Mouse (Mus musculus): ENCODE measurements at regions not wholly inside any gene's neighbourhood (a gene's known extent, or its start where the extent isn't known, plus 50 kb on each side); places are given as distances from the start of the nearest gene placed in this dataset.
"Not testable (repeated sequence)": the region's sequence is repeated elsewhere in the genome, so short reads cannot be mapped to it uniquely, and the experiment has no call there.

- no peak for DNase-seq
These were observed 52.8 kb upstream of the G2e3 start for GRCm38 (mm10) chr12:51294971-51295477.

- no peak for DNase-seq
These were observed 69.5 kb upstream of the G2e3 start for GRCm38 (mm10) chr12:51278358-51278757.

DNA sequence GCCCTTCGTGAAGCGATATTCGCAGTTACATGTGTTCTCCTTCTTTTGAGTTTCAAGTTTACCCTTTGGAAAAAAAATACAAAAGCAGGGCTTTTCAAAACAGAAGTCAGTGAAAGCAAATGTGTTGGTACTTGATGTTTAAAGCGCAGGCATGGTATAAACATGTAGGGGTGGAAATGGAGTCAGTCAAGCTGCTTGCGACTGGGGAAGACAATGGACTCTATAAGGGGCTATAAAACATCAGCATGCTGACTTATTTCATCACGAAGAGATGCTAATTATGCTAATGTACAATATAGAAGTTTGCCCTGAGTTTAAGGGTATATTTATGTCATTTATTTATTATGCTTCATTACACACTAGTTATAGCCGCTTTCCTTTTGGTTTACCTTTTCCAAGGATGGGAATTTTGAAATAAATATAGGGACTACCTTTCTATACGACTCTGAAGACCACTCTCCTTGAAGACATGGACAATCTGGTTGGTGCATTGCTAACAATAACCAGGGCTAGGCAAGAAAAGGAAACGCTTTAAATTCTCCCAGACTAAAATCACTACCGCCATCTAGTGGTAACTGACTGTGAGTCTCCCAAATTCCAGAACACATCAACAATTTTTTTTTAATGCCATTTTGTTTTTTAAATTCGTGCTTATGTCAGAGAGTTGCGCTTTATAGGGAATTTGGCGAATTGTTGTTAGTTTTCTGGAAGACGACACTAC is 71.9 kb upstream of the G2e3 start:
- no peak for DNase-seq

DNA sequence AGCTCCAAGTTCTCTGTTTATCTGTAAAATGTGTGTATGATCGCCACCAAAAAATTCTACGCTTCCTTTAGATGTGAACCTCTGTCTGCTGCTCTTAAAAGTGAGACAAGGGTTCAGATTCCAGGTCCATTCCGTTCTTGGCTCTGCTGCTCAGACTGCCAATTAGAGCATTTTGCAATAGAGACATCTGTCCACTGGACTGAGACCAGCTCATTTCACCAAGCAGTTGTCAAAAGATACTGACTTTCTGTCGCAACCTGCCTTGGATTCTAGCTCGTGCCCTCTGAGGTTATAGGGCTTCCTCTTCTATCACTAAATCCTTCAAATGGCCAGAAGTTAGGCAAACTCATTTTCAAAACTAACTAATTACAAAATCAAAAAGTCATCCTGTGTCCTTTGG is 74.4 kb upstream of the G2e3 start:
- peak; percentile 8 for DNase-seq

- DNase-seq, result no peak
These were observed 105.0 kb upstream of the G2e3 start for GRCm38 (mm10) chr12:51242839-51243238.

GRCm38 (mm10) chr12:51241131-51241781 is 106.6 kb upstream of the G2e3 start:
- DNase-seq, result no peak

- DNase-seq, result no peak
These were observed 136.2 kb upstream of the G2e3 start for GRCm38 (mm10) chr12:51211691-51212090.

- no peak for DNase-seq
These were observed 151.6 kb upstream of the G2e3 start for GRCm38 (mm10) chr12:51196289-51196688.

DNA sequence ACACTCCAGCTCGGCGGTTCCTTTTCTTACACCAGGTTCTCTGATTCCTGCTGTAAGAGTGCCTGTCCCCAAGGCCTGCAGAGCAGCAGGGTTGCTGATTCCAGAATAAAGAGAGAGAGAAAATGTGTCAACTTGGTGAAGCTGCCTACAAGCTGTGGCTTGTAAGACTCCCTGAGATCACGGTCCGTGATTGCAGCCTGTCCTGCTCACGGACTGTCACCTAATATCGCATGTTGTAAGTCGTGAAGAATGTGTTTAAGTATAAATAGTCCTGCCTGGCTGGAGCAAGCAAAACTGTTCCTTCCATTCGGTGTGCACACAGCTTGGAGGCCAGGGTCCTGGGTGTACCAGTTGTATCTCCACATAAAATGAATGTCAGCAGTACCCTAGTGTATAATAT is 152.7 kb upstream of the G2e3 start:
- peak; percentile 12 for DNase-seq

DNA sequence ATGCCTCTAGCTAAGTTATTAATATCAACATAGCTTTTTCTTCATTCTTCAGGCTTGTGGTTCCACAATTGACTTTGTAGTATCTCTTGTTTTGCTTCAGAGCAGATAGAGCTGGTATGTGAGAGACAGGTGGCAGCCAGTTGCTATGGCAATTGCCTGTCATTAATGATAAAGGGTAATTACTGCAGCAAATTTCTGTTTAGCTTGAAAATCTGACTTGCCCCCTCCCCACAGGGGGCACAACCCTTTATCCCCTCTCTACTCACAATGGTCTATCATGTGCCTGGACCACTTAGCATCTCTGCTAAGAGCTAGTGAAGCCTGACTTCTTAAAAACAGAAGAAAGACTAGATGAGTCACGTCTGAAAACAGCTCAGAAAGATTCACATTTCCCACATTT is 157.1 kb upstream of the G2e3 start:
- DNase-seq, result no peak

- DNase-seq, result no peak
These were observed 157.7 kb upstream of the G2e3 start for GRCm38 (mm10) chr12:51190186-51190585.

DNA sequence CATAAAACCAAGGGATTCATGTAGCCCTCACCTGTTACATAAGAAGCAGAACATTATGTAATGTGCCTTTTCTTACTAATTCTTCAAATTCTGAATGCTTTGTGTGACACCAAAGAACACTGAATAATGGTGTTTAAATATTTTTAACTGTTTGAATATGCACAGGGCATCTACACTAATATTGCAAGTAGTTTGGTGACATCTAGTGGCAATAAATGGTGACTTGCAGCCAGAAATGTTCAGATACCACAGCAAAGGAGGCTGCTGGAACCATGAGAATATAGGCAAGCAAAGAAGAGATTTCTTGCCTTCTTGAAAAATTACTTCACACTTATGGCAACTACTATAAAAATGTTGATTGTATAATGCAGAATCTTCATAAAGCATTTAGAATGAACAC is 159.6 kb upstream of the G2e3 start:
- DNase-seq, result no peak

- no peak for DNase-seq
These were observed 160.1 kb upstream of the G2e3 start for GRCm38 (mm10) chr12:51187726-51188125.

DNA sequence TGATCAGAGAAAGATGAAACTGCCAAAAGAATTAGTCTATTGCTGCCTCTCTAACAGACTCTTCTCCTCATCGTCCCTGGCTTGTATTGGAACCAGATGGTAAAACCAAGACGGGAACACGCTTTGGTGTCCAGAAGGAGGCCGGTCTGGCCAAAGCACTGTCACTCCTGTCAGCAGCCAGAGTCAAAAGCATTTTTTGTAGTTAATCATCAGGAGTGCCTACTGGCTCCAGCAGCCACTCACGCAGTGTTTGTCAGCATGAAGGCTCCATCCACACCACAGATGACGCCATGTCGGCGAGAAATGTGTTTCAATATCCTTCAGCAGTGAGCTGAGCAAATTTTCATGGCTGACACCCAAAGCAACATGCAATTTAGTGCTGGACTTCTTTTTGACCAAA is 162.1 kb upstream of the G2e3 start:
- no peak for DNase-seq

DNA sequence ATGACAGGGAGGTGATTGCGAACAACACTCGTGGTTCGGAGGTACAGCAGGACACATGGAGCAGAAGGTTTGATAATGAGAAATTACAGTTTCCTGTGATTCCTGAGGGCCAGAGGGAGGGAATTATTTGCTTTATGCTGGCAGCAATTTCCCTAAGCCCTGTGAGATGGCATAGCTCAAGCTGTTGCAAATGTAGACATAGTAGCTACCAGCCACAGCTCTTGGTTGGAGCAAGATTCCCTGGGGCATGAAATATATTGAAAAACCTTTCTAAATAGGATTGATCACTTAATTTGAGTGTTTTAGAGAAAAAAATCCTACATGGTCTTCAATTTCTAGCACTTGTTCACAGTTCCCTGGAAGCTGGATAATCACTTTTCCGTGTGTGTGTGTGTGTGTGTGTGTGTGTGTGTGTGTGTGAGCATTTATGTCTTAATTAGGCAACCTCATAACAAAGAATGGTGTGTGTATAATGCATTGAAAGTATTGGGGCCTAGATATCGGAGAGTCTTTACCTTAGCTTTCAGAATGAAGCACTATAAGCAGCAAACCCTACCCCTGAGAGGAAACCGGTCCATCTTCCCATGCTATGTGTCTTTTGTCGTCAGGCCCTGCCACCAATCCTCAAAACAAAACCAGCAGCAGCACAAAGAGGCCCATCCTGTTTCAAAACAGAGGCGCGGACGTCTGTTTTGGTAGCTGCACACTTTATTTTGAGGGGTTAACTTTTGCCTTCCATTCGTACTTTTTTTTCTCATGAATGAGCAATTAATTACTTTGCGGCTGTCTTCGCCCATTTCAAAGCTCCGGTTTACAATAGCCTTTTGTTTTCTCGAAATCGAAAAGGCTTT is 172.7 kb upstream of the G2e3 start:
- no peak for DNase-seq

- DNase-seq, result no peak
These were observed 182.7 kb upstream of the G2e3 start for GRCm38 (mm10) chr12:51165186-51165585.

DNA sequence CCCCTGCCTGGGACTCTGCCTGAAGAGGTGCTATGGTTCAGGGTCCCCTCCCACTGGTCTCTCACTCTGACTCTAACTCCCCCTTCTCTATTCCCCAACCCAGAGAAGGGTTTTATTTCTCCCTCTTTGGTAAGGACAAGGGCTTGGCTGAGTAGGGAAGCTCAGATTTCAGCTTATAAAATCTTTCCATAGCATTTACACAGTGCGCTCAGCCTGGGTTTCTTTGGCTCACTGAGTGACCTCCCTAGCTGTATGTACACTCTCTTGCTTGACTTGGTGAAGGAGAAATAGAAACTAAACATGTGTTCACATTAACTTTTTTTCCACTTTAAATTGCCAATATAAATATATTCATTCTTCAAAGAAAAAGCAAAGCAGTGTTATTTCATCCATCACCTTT is 186.9 kb upstream of the G2e3 start:
- DNase-seq, result no peak

DNA sequence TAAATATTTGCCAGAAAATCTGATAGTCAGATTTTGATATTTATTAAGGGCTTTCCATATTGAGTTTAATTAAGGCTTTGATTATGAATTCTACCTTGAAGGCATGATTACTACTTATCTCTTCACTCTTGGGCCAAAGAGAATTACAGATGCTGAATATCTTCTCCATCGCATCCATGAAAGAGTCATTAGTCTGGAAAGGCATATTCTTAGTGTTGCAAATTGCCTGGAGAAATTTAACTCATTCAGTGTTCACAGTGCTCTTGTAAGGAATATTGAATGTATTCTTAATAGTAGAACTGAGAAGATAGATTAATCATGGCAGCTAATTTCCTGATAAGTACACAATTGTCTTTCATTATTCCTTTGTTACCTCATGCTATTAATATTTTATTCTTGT is 187.7 kb upstream of the G2e3 start:
- DNase-seq, result no peak

DNA sequence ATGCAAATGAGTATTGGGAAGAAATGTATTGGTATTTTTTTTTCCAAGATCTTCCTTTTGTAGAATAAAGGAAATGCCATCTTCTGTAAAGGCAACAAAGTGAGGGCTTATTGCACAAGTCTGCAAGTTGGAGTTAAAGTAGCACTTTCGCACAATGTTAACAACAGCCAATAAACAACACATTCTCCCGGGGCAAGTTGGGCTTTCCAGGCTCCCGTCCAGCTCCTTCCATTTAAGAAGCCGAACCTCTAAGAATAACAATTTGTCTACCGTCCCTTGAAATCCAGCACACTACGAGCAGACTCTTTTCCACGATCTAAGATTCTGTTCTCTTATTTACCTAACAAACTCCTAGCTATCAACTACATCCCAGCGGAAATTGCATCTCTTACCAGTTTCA is 199.9 kb upstream of the G2e3 start:
- DNase-seq, result no peak

DNA sequence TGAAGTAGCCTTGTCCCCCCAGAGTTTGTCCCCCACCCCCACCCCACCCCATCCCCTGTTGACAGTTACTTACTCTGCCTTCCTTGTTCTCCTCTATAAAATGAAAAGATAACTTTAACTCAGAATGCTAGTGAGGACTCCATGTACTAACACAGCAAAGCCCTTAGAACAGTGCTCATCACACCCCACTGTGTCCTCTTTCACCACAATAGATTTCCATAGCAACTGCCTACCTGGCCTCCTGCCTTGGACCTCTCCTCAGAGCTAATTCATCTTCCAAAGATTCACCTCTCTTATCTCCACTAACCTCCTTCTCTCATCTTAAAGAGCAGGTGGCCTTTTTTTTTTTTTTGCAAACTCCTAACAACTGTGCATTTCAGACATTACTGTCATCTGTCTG is 204.0 kb upstream of the G2e3 start:
- DNase-seq, result no peak

GRCm38 (mm10) chr12:51143196-51143595 is 204.7 kb upstream of the G2e3 start:
- no peak for DNase-seq

GRCm38 (mm10) chr12:51133676-51134075 is 214.2 kb upstream of the G2e3 start:
- not testable (repeated sequence) for DNase-seq

DNA sequence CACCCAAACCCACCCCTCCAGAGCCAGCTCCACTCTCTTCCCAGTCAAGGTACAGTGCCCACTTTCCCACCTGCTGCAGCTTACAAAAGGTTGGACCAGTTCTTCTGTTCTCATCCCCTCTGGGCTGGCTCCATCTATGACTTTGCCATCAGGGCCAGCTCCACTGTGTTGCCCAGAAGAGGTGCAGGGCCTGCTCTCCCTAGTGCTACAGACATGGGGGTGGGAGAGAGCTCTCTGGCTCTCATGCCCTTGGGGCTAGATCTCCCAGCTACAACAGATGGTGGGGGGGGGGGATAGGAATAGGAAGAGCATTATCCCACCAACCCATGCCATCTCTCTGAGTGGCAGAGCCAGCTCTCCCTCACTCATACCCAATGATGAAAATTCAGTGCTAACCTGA is 219.6 kb upstream of the G2e3 start:
- DNase-seq, result no peak
